Mouse (Mus musculus) lung, postnatal 10 days (tissue): Measurements from ENCODE around the gene Fkbp6.
A peak's percentile ranks its signal among the peaks of the same experiment; 100 is the strongest.
"Not testable (repeated sequence)": the region's sequence is repeated elsewhere in the genome, so short reads cannot be mapped to it uniquely, and the experiment has no call there.

Experiments used
- DNase-seq: peaks from one replicate; pipeline ENCODE4 v3.0.0; 2021

The Fkbp6 gene

GRCm38 (mm10) chr5:135349862-135350261 is at the start of gene Fkbp6:
Fkbp6 (minus strand) TSS chr5:135350044.
- no peak for DNase-seq

DNA sequence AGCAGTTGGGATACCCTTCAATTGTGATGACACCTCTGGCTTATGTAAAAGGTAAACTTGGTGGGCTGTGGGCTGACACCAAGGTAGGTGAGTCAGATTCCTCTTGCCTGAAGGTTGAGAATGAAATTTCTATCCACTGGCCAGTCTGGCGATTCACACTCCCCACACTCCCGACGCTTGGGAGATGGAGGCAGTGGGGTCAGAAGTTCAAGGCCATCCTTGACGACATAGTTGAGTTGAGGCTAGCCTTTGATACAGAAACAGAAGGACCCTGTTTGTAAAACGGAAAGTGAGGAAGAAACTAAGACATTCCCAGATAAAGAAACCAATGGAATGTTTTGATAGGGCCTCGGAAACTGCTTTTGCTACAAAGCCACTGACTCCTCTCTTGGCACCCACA is 49.5 kb upstream of the Fkbp6 start:
- DNase-seq: no peak

DNA sequence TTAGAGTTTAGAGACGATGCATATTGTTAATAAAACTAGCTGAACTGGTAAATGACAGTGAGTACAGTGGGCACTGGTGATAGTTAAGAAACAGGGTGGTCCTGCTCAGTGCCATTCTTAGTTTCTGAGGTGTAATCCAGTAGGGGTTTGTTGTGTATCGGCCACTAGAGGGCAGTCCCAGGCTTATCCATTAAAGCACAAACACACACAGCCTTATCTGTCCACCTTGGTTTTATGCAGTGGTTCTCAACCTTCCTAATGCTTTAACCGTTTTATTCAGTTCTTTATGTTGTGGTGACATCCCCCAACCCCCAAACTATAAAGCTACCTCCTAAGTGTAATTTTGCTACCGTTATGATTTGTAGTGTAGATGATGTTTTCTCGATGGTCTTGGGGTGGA is 46.0 kb upstream of the Fkbp6 start:
- peak; percentile 51 for DNase-seq

- peak; percentile 87 for DNase-seq
Observed at GRCm38 (mm10) chr5:135394004-135394823, 44.4 kb upstream of the Fkbp6 start, which contains the start of gene Pom121. Pom121 (minus strand) TSS chr5:135394546.

DNA sequence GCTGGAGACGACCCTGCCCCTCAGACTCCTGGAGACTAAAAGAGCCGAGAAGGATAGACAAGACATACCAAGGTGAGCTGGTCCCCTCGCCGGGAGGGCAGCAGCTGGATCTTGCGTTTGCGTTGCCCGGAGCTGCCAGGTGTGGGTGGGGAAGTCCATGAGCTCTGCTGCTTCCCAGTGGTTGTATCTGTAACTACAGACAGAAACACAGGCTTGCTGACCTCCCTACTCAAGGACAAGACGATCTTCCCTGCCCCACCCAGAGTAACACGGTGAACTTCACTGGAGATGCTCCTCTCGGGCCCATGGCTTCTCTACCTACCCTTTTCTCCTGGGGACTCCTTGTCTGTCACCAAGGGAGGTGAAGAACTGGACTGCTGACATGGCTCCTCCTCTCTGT is 33.9 kb upstream of the Fkbp6 start:
- no peak for DNase-seq

DNA sequence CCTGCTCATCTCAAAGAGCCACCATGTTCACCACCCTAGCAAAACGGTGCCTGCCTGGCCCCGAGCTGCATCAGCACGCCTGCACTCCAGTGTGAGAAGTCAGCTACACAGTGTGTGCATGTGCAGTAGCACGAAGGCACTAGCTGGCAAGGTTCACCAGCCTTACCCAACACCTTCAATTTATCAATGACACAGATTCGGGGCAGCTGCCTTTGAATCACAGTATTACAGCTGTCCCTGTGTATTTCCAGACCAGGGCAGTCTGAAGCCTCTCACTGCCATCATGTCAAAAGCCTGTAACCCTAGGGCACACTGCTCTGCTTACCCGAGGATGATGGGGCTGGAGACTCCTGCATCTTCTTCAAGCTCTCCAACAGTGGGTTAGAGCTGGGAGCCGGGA is 32.9 kb upstream of the Fkbp6 start:
- no peak for DNase-seq

GRCm38 (mm10) chr5:135381356-135381925 is 31.6 kb upstream of the Fkbp6 start:
- DNase-seq: no peak

GRCm38 (mm10) chr5:135380681-135381080 is 30.8 kb upstream of the Fkbp6 start:
- no peak for DNase-seq

GRCm38 (mm10) chr5:135376341-135376740 is 26.5 kb upstream of the Fkbp6 start:
- DNase-seq: no peak

DNA sequence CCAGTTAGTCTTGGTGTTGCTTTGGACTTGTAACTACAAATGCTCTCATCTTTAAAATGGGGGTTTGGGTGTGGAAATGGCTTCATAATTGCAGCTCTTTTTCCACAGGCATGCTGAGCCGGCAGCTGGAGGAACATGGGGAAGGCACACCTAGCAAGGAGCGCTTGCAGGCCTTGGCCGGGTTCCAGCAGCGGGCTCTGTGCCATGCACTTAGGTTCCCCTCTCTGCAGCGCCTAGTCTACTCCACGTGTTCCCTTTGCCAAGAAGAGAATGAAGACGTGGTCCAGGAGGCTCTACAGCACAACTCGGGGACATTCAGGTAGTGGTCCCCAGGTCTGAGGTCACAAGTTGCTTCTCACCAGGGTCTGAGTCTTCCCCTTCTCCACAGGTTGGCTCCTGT is 25.3 kb upstream of the Fkbp6 start:
- DNase-seq: peak; percentile 47

GRCm38 (mm10) chr5:135373601-135374000 is 23.8 kb upstream of the Fkbp6 start:
- no peak for DNase-seq

DNA sequence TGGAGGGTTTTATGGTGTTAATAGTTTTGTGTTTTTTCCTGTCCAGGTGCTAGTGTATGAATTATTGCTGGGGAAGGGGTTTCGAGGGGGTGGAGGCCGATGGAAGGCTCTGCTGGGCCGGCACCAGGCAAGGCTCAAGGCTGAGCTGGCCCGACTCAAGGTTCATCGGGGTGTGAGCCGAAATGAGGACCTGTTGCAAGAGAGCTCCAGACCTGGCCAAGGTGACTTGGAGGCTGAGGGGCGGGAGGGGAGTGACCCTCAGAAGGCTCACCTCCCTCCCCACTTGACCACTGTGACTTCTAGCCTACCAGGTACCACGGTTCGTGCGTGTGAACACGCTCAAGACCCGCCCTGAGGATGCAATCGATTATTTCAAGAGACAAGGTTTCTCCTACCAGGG is 21.4 kb upstream of the Fkbp6 start:
- DNase-seq: no peak

DNA sequence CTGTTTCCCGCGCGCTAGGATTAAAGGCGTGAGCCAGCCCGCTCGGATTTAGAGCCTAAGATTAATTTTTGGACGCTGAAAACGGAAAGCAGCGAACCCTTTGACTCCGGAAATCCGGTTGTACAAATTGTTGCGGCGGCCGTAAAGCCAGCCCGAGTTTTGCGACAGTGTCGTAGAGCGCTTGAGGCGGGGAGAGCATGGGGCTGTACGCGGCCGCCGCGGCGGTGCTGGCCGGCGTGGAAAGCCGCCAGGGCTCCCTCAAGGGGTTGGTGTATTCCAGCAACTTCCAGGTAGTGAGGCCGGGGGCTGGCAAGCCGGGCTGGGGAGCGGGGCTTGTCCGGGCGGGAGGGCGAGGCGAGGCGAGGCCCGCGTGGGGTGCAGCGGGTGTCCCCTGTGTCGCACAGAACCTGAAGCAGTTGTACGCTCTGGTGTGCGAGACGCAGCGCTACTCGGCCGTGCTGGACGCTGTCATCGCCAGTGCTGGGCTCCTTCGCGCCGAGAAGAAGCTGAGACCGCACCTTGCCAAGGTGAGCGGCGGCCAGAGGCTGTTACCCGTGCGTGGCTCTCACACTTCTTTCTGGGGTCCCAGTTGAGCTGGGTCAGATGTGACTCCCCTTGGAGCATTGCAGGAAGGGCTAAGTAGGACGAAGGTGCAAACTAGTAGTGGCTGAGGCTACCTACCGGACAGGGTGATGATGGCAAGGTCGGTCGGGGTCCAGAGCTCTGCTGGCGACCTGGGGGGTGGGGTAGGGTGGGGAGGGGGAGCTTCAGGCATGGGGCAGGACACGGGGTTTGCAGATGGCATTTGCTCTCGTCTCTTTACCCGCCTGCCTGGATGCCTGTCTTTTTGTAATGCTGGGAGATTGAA is 20.2 kb upstream of the Fkbp6 start, which contains the start of gene Nsun5:
Nsun5 (plus strand) TSS at position 167 of the 868 bp plus-strand sequence.
- peak; percentile 98 for DNase-seq

GRCm38 (mm10) chr5:135369196-135369595 is 19.4 kb upstream of the Fkbp6 start:
- DNase-seq: not testable (repeated sequence)

GRCm38 (mm10) chr5:135368312-135368711 is 18.5 kb upstream of the Fkbp6 start:
- DNase-seq: peak; percentile 37

- no peak for DNase-seq
Observed at GRCm38 (mm10) chr5:135367841-135368240, 18.0 kb upstream of the Fkbp6 start.

DNA sequence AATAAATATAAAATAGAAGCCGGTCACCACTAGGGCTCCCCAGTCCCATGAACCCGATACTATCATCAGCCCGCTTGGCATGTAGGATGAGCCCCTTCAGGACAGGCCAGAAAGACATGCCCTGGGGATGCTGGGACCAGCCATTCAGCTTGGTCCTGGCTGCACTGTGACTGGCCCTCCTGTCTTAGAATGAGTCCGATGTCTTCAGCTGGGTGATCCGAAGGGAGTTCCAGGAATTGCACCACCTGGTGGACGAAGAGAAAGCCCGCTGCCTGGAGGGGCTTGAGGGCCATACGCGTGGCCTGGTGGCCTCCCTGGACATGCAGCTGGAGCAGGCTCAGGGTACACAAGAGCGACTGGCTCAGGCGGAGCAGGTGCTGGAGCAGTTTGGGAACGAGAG is 13.7 kb upstream of the Fkbp6 start:
- peak; percentile 44 for DNase-seq

- DNase-seq: no peak
Observed at GRCm38 (mm10) chr5:135362572-135362971, 12.7 kb upstream of the Fkbp6 start.

GRCm38 (mm10) chr5:135359772-135360171 is 9.9 kb upstream of the Fkbp6 start:
- no peak for DNase-seq

DNA sequence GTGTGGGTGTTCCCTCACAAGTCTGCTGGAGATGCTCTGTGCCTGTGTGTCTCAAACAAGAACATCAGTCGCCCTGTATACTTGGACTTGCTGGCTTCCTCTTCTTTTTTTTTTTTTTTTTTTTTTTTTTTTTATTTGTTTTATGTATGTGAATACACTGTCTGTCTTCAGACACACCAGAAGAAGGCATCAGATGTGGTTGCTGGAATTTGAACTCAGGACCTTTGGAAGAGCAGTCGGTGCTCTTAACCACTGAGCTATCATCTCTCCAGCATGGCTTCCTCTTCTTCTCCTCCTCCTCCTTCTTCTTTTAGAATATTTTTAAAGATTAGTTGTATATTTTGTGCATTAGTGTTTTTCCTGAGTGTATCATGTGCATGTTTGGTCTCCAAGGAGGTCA is 7.7 kb upstream of the Fkbp6 start:
- DNase-seq: peak; percentile 62

DNA sequence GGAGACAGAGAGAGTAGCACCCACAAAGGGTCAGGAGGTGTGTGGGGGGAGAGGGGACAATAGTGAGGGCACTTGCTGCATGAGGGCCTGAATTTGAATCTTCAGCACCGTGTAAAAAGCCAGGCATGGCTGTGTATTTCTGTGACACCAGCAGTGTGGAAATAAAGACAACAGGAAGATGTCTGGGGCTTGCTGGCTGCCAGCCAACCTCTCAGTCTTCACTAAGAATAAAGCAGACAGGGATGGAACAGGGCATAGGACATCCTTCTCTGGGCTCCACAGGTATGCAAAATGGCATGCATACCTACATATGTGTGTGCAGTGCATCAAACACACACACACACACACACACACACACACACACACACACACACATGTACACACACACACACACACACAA is 6.2 kb upstream of the Fkbp6 start:
- DNase-seq: no peak

GRCm38 (mm10) chr5:135353564-135353963 is 3.7 kb upstream of the Fkbp6 start:
- no peak for DNase-seq

DNA sequence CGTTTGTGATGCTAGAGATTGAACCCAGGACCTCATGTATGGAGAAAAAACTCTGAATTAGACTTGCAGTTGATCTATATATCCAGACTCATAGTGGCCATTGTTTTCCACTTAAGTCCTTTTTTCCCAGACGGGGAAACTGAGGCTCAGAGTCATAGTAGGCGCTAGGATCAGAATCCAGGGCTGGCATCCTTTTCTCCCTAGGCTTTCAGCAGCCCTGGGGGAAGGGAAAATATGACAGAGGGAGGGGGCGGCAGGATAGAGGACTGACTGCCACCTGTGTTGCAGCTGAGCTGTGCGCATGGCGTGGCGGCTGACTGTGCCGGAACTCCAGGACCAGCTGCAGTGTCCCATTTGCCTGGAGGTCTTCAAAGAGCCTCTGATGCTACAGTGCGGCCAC is 3.2 kb upstream of the Fkbp6 start, which contains the start of gene Trim50:
Trim50 (plus strand) TSS at position 301 of the 400 bp plus-strand sequence.
- DNase-seq: no peak
